Mouse (Mus musculus): ENCODE measurements around the gene Ppp1r35. TPM values are rescaled to one million over a fixed set of nuclear protein-coding genes. Genes with fewer than 3 reads are reported as not detected.

Gene Ppp1r35
- 8.7 TPM for polyA plus RNA-seq (2014; fragmentation: Illumina TruSeq; extraction: RNeasy Lipid Tissue Mini Kit (QIAGEN cat#74804); ENCODE audit: low read depth, low replicate concordance)

GRCm38 (mm10) chr5:137778635-137779034 is at the start of gene Ppp1r35:
Gene Ppp1r35 (plus strand): TSS chr5:137778849.

GRCm38 (mm10) chr5:137741023-137741931 is 37.4 kb upstream of the Ppp1r35 start, which contains the start of gene Nyap1:
Gene Nyap1 (minus strand): TSS chr5:137741607.

GRCm38 (mm10) chr5:137745214-137746171 is 33.2 kb upstream of the Ppp1r35 start, which contains the start of gene Tsc22d4:
Gene Tsc22d4 (plus strand): TSS chr5:137745730.

GRCm38 (mm10) chr5:137787151-137787928 is 8.7 kb downstream of the Ppp1r35 start, which contains the start of the genes Mepce and Zcwpw1:
Gene Mepce (minus strand): TSS chr5:137787655.
Gene Zcwpw1 (plus strand): TSS chr5:137787798.

Other genes with a start within 250 kb of the Ppp1r35 start
- not detected for gene Epo, start 245.6 kb upstream of the Ppp1r35 start, polyA plus RNA-seq (2014; fragmentation: Illumina TruSeq; extraction: RNeasy Lipid Tissue Mini Kit (QIAGEN cat#74804); ENCODE audit: low read depth, low replicate concordance)
- 231 TPM for gene Gnb2, start 245.3 kb upstream of the Ppp1r35 start, polyA plus RNA-seq (2014; fragmentation: Illumina TruSeq; extraction: RNeasy Lipid Tissue Mini Kit (QIAGEN cat#74804); ENCODE audit: low read depth, low replicate concordance)
- gene Actl6b, start 225.3 kb upstream of the Ppp1r35 start, polyA plus RNA-seq (2014; fragmentation: Illumina TruSeq; extraction: RNeasy Lipid Tissue Mini Kit (QIAGEN cat#74804); ENCODE audit: low read depth, low replicate concordance), result not detected
- not detected for gene Tfr2, start 209.0 kb upstream of the Ppp1r35 start, polyA plus RNA-seq (2014; fragmentation: Illumina TruSeq; extraction: RNeasy Lipid Tissue Mini Kit (QIAGEN cat#74804); ENCODE audit: low read depth, low replicate concordance)
- gene Mospd3, start 177.8 kb upstream of the Ppp1r35 start, polyA plus RNA-seq (2014; fragmentation: Illumina TruSeq; extraction: RNeasy Lipid Tissue Mini Kit (QIAGEN cat#74804); ENCODE audit: low read depth, low replicate concordance), result 11.4 TPM
- 74.5 TPM for gene Pcolce, start 165.1 kb upstream of the Ppp1r35 start, polyA plus RNA-seq (2014; fragmentation: Illumina TruSeq; extraction: RNeasy Lipid Tissue Mini Kit (QIAGEN cat#74804); ENCODE audit: low read depth, low replicate concordance)
- gene Fbxo24, start 149.8 kb upstream of the Ppp1r35 start, polyA plus RNA-seq (2014; fragmentation: Illumina TruSeq; extraction: RNeasy Lipid Tissue Mini Kit (QIAGEN cat#74804); ENCODE audit: low read depth, low replicate concordance), result 0.21 TPM
- gene Lrch4, start 149.7 kb upstream of the Ppp1r35 start, polyA plus RNA-seq (2014; fragmentation: Illumina TruSeq; extraction: RNeasy Lipid Tissue Mini Kit (QIAGEN cat#74804); ENCODE audit: low read depth, low replicate concordance), result 12.7 TPM
- 10.8 TPM for gene Gm20605, start 149.7 kb upstream of the Ppp1r35 start, polyA plus RNA-seq (2014; fragmentation: Illumina TruSeq; extraction: RNeasy Lipid Tissue Mini Kit (QIAGEN cat#74804); ENCODE audit: low read depth, low replicate concordance)
- 10.5 TPM for gene Sap25, start 137.5 kb upstream of the Ppp1r35 start, polyA plus RNA-seq (2014; fragmentation: Illumina TruSeq; extraction: RNeasy Lipid Tissue Mini Kit (QIAGEN cat#74804); ENCODE audit: low read depth, low replicate concordance)
- 0.99 TPM for gene Irs3, start 133.1 kb upstream of the Ppp1r35 start, polyA plus RNA-seq (2014; fragmentation: Illumina TruSeq; extraction: RNeasy Lipid Tissue Mini Kit (QIAGEN cat#74804); ENCODE audit: low read depth, low replicate concordance)
- 10.5 TPM for gene Agfg2, start 94.1 kb upstream of the Ppp1r35 start, polyA plus RNA-seq (2014; fragmentation: Illumina TruSeq; extraction: RNeasy Lipid Tissue Mini Kit (QIAGEN cat#74804); ENCODE audit: low read depth, low replicate concordance)
- gene Nyap1, start 37.2 kb upstream of the Ppp1r35 start, polyA plus RNA-seq (2014; fragmentation: Illumina TruSeq; extraction: RNeasy Lipid Tissue Mini Kit (QIAGEN cat#74804); ENCODE audit: low read depth, low replicate concordance), result 1.2 TPM
- 177 TPM for gene Tsc22d4, start 33.1 kb upstream of the Ppp1r35 start, polyA plus RNA-seq (2014; fragmentation: Illumina TruSeq; extraction: RNeasy Lipid Tissue Mini Kit (QIAGEN cat#74804); ENCODE audit: low read depth, low replicate concordance)
- 22.7 TPM for gene Mepce, start 8.8 kb downstream of the Ppp1r35 start, polyA plus RNA-seq (2014; fragmentation: Illumina TruSeq; extraction: RNeasy Lipid Tissue Mini Kit (QIAGEN cat#74804); ENCODE audit: low read depth, low replicate concordance)
- gene Zcwpw1, start 8.9 kb downstream of the Ppp1r35 start, polyA plus RNA-seq (2014; fragmentation: Illumina TruSeq; extraction: RNeasy Lipid Tissue Mini Kit (QIAGEN cat#74804); ENCODE audit: low read depth, low replicate concordance), result 0.81 TPM
- gene Pilra, start 57.4 kb downstream of the Ppp1r35 start, polyA plus RNA-seq (2014; fragmentation: Illumina TruSeq; extraction: RNeasy Lipid Tissue Mini Kit (QIAGEN cat#74804); ENCODE audit: low read depth, low replicate concordance), result 0.97 TPM
- 1.3 TPM for gene Pilrb1, start 79.3 kb downstream of the Ppp1r35 start, polyA plus RNA-seq (2014; fragmentation: Illumina TruSeq; extraction: RNeasy Lipid Tissue Mini Kit (QIAGEN cat#74804); ENCODE audit: low read depth, low replicate concordance)
- gene Pilrb2, start 93.0 kb downstream of the Ppp1r35 start, polyA plus RNA-seq (2014; fragmentation: Illumina TruSeq; extraction: RNeasy Lipid Tissue Mini Kit (QIAGEN cat#74804); ENCODE audit: low read depth, low replicate concordance), result 1.0 TPM
- gene Cyp3a13, start 142.8 kb downstream of the Ppp1r35 start, polyA plus RNA-seq (2014; fragmentation: Illumina TruSeq; extraction: RNeasy Lipid Tissue Mini Kit (QIAGEN cat#74804); ENCODE audit: low read depth, low replicate concordance), result 0.16 TPM
- 0.21 TPM for gene Gjc3, start 184.2 kb downstream of the Ppp1r35 start, polyA plus RNA-seq (2014; fragmentation: Illumina TruSeq; extraction: RNeasy Lipid Tissue Mini Kit (QIAGEN cat#74804); ENCODE audit: low read depth, low replicate concordance)
- 1.7 TPM for gene Azgp1, start 202.7 kb downstream of the Ppp1r35 start, polyA plus RNA-seq (2014; fragmentation: Illumina TruSeq; extraction: RNeasy Lipid Tissue Mini Kit (QIAGEN cat#74804); ENCODE audit: low read depth, low replicate concordance)
- not detected for gene Smok3a, start 242.4 kb downstream of the Ppp1r35 start, polyA plus RNA-seq (2014; fragmentation: Illumina TruSeq; extraction: RNeasy Lipid Tissue Mini Kit (QIAGEN cat#74804); ENCODE audit: low read depth, low replicate concordance)
- not detected for gene Smok3b, start 242.6 kb downstream of the Ppp1r35 start, polyA plus RNA-seq (2014; fragmentation: Illumina TruSeq; extraction: RNeasy Lipid Tissue Mini Kit (QIAGEN cat#74804); ENCODE audit: low read depth, low replicate concordance)